Mouse (Mus musculus) brain, embryonic 18.5 days (tissue): ENCODE results near the gene AC170998.1.
"Not testable (repeated sequence)": the region's sequence is repeated elsewhere in the genome, so short reads cannot be mapped to it uniquely, and the experiment has no call there.

Source experiments
- DNase-seq: peaks from one replicate; pipeline ENCODE4 v3.0.0-alpha.2; 2012; ENCODE audit warnings: low read depth, low spot score

Gene AC170998.1

GRCm38 (mm10) chr17:28706697-28707096, 19.2 kb upstream of the AC170998.1 start:
- no peak for DNase-seq

GRCm38 (mm10) chr17:28707136-28707627, 18.7 kb upstream of the AC170998.1 start:
- DNase-seq = no peak

- no peak for DNase-seq
Observed at GRCm38 (mm10) chr17:28707816-28708215, 18.1 kb upstream of the AC170998.1 start.

- no peak for DNase-seq
Observed at GRCm38 (mm10) chr17:28708989-28709388, 16.9 kb upstream of the AC170998.1 start.

- DNase-seq = no peak
Observed at GRCm38 (mm10) chr17:28709552-28710290, 16.2 kb upstream of the AC170998.1 start.

GRCm38 (mm10) chr17:28710291-28710688, 15.6 kb upstream of the AC170998.1 start:
- no peak for DNase-seq

GRCm38 (mm10) chr17:28711237-28711636, 14.6 kb upstream of the AC170998.1 start:
- DNase-seq = no peak

- DNase-seq = no peak
Observed at GRCm38 (mm10) chr17:28712305-28712704, 13.6 kb upstream of the AC170998.1 start.

- DNase-seq = no peak
Observed at GRCm38 (mm10) chr17:28714006-28714405, 11.9 kb upstream of the AC170998.1 start.

GRCm38 (mm10) chr17:28715832-28716548, 9.9 kb upstream of the AC170998.1 start:
- no peak for DNase-seq

GRCm38 (mm10) chr17:28717535-28717934, 8.3 kb upstream of the AC170998.1 start:
- DNase-seq = no peak

GRCm38 (mm10) chr17:28727511-28727910, 1.6 kb downstream of the AC170998.1 start:
- not testable (repeated sequence) for DNase-seq

GRCm38 (mm10) chr17:28735317-28736105, 9.6 kb downstream of the AC170998.1 start:
- DNase-seq = no peak

GRCm38 (mm10) chr17:28736486-28736885, 10.6 kb downstream of the AC170998.1 start:
- no peak for DNase-seq

- no peak for DNase-seq
Observed at GRCm38 (mm10) chr17:28737973-28738372, 12.1 kb downstream of the AC170998.1 start.

GRCm38 (mm10) chr17:28739244-28739643, 13.4 kb downstream of the AC170998.1 start:
- DNase-seq = no peak

- DNase-seq = no peak
Observed at GRCm38 (mm10) chr17:28743145-28743866, 17.4 kb downstream of the AC170998.1 start.

- DNase-seq = no peak
Observed at GRCm38 (mm10) chr17:28743916-28744315, 18.0 kb downstream of the AC170998.1 start.

- DNase-seq = no peak
Observed at GRCm38 (mm10) chr17:28745773-28746172, 19.9 kb downstream of the AC170998.1 start.

- no peak for DNase-seq
Observed at GRCm38 (mm10) chr17:28748001-28748400, 22.1 kb downstream of the AC170998.1 start.

- no peak for DNase-seq
Observed at GRCm38 (mm10) chr17:28750580-28750979, 24.7 kb downstream of the AC170998.1 start.
